Mouse (Mus musculus): Measurements from ENCODE around the gene Hoxc6. TPM values are rescaled to one million over a fixed set of nuclear protein-coding genes. Genes with fewer than 3 reads are reported as not detected.

The Hoxc6 gene
- polyA plus RNA-seq, 1 experiment from 2014 or later, result 0.17 TPM

DNA sequence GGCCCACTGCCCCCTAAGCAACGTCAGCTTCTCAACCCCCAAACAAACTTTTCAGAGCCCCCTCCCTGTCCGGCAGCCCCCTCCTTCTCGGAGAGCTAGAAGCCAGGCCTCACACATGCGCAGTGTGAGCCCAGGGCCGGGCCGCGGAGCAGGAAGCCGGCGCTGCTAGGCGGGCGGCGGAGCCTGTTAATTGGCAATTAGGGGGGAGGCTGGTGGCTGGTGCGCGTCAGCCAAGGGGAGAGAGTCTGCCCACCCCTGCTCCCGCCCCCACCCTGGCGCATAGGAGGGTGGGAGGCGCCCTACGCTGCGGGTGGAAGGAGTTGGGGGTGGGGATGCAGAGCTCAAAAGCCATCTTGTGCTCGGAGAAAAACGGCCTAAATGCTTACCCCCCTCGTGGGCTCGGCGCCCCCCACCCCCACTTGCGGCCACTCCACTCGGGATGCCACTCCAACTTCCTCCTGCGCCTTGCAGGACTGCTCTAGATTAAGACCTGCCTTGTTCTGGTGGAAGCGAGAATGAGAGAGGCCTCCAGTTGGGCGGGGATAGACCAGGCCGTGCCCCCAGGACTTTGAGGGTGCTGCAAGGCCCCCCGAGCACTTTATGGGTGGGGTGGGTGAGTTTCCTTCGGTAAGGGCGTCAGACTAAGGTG, 1.2 kb downstream of the Hoxc6 start:
- WGBS, result 0% methylated on average over 32 of the region's 33 CpGs
- Histone ChIP-seq H3K36me3 (replicated peaks; ENCODE audit: control insufficient read depth, insufficient read depth, low read depth, low read length) (no peaks in the 10 kb centered on the region), H3K4me3 (ENCODE audit: low read depth, low read length) (peak overlapping the region; percentile 23), H3K9ac (replicated peaks; ENCODE audit: low read length) (no peak overlapping the region), H3K27me3 (ENCODE audit: control insufficient read depth, insufficient read depth, low read length) (peaks cover 98% of the 10 kb centered on the region), H3K9me3 (replicated peaks; ENCODE audit: control insufficient read depth, low read length) (no peaks in the 10 kb centered on the region), H3K27ac (replicated peaks; ENCODE audit: low read depth, low read length) (no peak overlapping the region), H3K4me1 (ENCODE audit: control insufficient read depth, insufficient read depth, low read length) (peaks cover 8% of the 10 kb centered on the region), H3K4me2 (ENCODE audit: low read depth, low read length) (peak overlapping the region; percentile 60)
- DNase-seq (ENCODE audit: low spot score), result no peak
- ATAC-seq (replicated peaks; ENCODE audit: insufficient number of reproducible peaks, low FRiP score, low TSS enrichment, low read depth), result peak; percentile 46; the same call in 1 of the 2 replicates

GRCm38 (mm10) chr15:102999955-103000354, 1.9 kb downstream of the Hoxc6 start:
- no peak overlapping the region for H3K27ac ChIP-seq (replicated peaks; ENCODE audit: low read depth, low read length)
- DNase-seq (ENCODE audit: low spot score) (no peak), ATAC-seq (replicated peaks; ENCODE audit: insufficient number of reproducible peaks, low FRiP score, low TSS enrichment, low read depth) (no peak)
- WGBS, result 3% methylated on average over 11 of the region's 11 CpGs
- peaks cover 98% of the 10 kb centered on the region for H3K27me3 ChIP-seq (ENCODE audit: control insufficient read depth, insufficient read depth, low read length)
- no peak overlapping the region for H3K9ac ChIP-seq (replicated peaks; ENCODE audit: low read length)
- H3K4me1 ChIP-seq (ENCODE audit: control insufficient read depth, insufficient read depth, low read length), result peaks cover 8% of the 10 kb centered on the region
- no peaks in the 10 kb centered on the region for H3K36me3 ChIP-seq (replicated peaks; ENCODE audit: control insufficient read depth, insufficient read depth, low read depth, low read length)
- no peak overlapping the region for H3K4me2 ChIP-seq (ENCODE audit: low read depth, low read length)
- no peaks in the 10 kb centered on the region for H3K9me3 ChIP-seq (replicated peaks; ENCODE audit: control insufficient read depth, low read length)
- no peak overlapping the region for H3K4me3 ChIP-seq (ENCODE audit: low read depth, low read length)

GRCm38 (mm10) chr15:103000501-103000901, 2.4 kb downstream of the Hoxc6 start:
- no peaks in the 10 kb centered on the region for H3K36me3 ChIP-seq (replicated peaks; ENCODE audit: control insufficient read depth, insufficient read depth, low read depth, low read length)
- ATAC-seq (replicated peaks; ENCODE audit: insufficient number of reproducible peaks, low FRiP score, low TSS enrichment, low read depth) (no peak), DNase-seq (ENCODE audit: low spot score) (no peak)
- H3K9me3 ChIP-seq (replicated peaks; ENCODE audit: control insufficient read depth, low read length), result no peaks in the 10 kb centered on the region
- H3K27me3 ChIP-seq (ENCODE audit: control insufficient read depth, insufficient read depth, low read length), result peaks cover 98% of the 10 kb centered on the region
- H3K4me3 ChIP-seq (ENCODE audit: low read depth, low read length), result no peak overlapping the region
- under 1% methylated on average over 24 of the region's 24 CpGs for WGBS
- H3K4me2 ChIP-seq (ENCODE audit: low read depth, low read length), result no peak overlapping the region
- peaks cover 8% of the 10 kb centered on the region for H3K4me1 ChIP-seq (ENCODE audit: control insufficient read depth, insufficient read depth, low read length)
- H3K27ac ChIP-seq (replicated peaks; ENCODE audit: low read depth, low read length), result no peak overlapping the region
- H3K9ac ChIP-seq (replicated peaks; ENCODE audit: low read length), result no peak overlapping the region

- H3K36me3 ChIP-seq (replicated peaks; ENCODE audit: control insufficient read depth, insufficient read depth, low read depth, low read length), result no peaks in the 10 kb centered on the region
- H3K4me2 ChIP-seq (ENCODE audit: low read depth, low read length), result no peak overlapping the region
- peaks cover 97% of the 10 kb centered on the region for H3K27me3 ChIP-seq (ENCODE audit: control insufficient read depth, insufficient read depth, low read length)
- WGBS, result 7% methylated on average over 2 of the region's 2 CpGs
- no peak overlapping the region for H3K27ac ChIP-seq (replicated peaks; ENCODE audit: low read depth, low read length)
- ATAC-seq (replicated peaks; ENCODE audit: insufficient number of reproducible peaks, low FRiP score, low TSS enrichment, low read depth) (no peak), DNase-seq (ENCODE audit: low spot score) (no peak)
- peaks cover 8% of the 10 kb centered on the region for H3K4me1 ChIP-seq (ENCODE audit: control insufficient read depth, insufficient read depth, low read length)
- H3K9me3 ChIP-seq (replicated peaks; ENCODE audit: control insufficient read depth, low read length), result no peaks in the 10 kb centered on the region
- H3K9ac ChIP-seq (replicated peaks; ENCODE audit: low read length), result no peak overlapping the region
- no peak overlapping the region for H3K4me3 ChIP-seq (ENCODE audit: low read depth, low read length)
Measured at GRCm38 (mm10) chr15:103001370-103001769, 3.3 kb downstream of the Hoxc6 start.

DNA sequence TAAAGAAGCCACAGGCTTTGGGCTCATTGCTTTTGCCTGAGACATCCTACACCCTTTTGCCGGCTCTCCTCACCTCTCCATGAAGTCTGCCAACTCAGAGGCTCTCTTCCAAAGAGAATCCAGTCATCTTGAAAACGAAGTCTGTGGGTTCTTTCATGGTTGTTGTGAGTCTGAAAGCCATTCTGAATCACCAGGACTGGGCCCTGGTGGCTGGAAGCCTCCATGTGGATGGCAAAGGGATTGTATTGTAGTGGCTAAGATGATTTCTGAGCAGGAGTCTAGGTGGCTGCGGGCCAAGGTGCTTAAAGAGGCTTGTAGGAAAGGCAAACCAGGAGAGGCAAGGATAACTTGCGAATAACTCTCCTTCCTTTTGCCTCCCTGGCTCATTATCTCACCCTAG, 4.1 kb downstream of the Hoxc6 start:
- ATAC-seq (replicated peaks; ENCODE audit: insufficient number of reproducible peaks, low FRiP score, low TSS enrichment, low read depth), result no peak
- peaks cover 8% of the 10 kb centered on the region for H3K4me1 ChIP-seq (ENCODE audit: control insufficient read depth, insufficient read depth, low read length)
- no peaks in the 10 kb centered on the region for H3K36me3 ChIP-seq (replicated peaks; ENCODE audit: control insufficient read depth, insufficient read depth, low read depth, low read length)
- no peak for DNase-seq (ENCODE audit: low spot score)
- peaks cover 98% of the 10 kb centered on the region for H3K27me3 ChIP-seq (ENCODE audit: control insufficient read depth, insufficient read depth, low read length)
- H3K4me2 ChIP-seq (ENCODE audit: low read depth, low read length), result no peak overlapping the region
- H3K9ac ChIP-seq (replicated peaks; ENCODE audit: low read length), result no peak overlapping the region
- H3K4me3 ChIP-seq (ENCODE audit: low read depth, low read length), result no peak overlapping the region
- no peak overlapping the region for H3K27ac ChIP-seq (replicated peaks; ENCODE audit: low read depth, low read length)
- no peaks in the 10 kb centered on the region for H3K9me3 ChIP-seq (replicated peaks; ENCODE audit: control insufficient read depth, low read length)
- 2% methylated on average over 4 of the region's 4 CpGs for WGBS

- Histone ChIP-seq H3K4me1 (ENCODE audit: control insufficient read depth, insufficient read depth, low read length) (peaks cover 8% of the 10 kb centered on the region), H3K27me3 (ENCODE audit: control insufficient read depth, insufficient read depth, low read length) (peaks cover 97% of the 10 kb centered on the region), H3K27ac (replicated peaks; ENCODE audit: low read depth, low read length) (no peak overlapping the region), H3K4me3 (ENCODE audit: low read depth, low read length) (no peak overlapping the region), H3K36me3 (replicated peaks; ENCODE audit: control insufficient read depth, insufficient read depth, low read depth, low read length) (no peaks in the 10 kb centered on the region), H3K9ac (replicated peaks; ENCODE audit: low read length) (no peak overlapping the region), H3K9me3 (replicated peaks; ENCODE audit: control insufficient read depth, low read length) (no peaks in the 10 kb centered on the region), H3K4me2 (ENCODE audit: low read depth, low read length) (no peak overlapping the region)
- ATAC-seq (replicated peaks; ENCODE audit: insufficient number of reproducible peaks, low FRiP score, low TSS enrichment, low read depth), result no peak
- whole genome bisulfite sequencing, result 2% methylated on average over 13 of the region's 13 CpGs
- no peak for DNase-seq (ENCODE audit: low spot score)
Measured at GRCm38 (mm10) chr15:103002821-103003448, 4.9 kb downstream of the Hoxc6 start.

DNA sequence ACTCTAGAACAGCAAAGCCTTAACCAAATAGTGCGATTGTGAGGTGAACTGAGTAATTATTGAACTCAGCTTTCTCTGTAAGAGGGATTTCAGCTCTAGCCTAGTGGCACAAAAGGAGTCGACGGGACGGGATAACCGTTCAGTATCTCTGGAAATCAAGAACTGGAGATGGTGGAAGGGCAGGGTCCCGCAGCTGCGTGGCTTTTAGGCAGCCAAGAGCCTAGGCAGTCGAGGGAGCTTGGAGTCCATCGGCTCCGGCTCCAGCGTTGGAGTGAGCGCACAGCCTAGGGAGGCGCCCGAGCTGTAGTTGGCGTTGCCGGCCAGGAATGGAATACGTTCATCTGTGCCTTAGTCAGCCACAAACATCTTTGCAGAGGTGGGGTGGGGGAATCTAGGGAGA, 7.3 kb downstream of the Hoxc6 start:
- Histone ChIP-seq H3K36me3 (replicated peaks; ENCODE audit: control insufficient read depth, insufficient read depth, low read depth, low read length) (no peaks in the 10 kb centered on the region), H3K4me3 (ENCODE audit: low read depth, low read length) (no peak overlapping the region), H3K9me3 (replicated peaks; ENCODE audit: control insufficient read depth, low read length) (no peaks in the 10 kb centered on the region), H3K4me2 (ENCODE audit: low read depth, low read length) (no peak overlapping the region), H3K4me1 (ENCODE audit: control insufficient read depth, insufficient read depth, low read length) (no peaks in the 10 kb centered on the region), H3K9ac (replicated peaks; ENCODE audit: low read length) (no peak overlapping the region), H3K27me3 (ENCODE audit: control insufficient read depth, insufficient read depth, low read length) (peaks cover 97% of the 10 kb centered on the region), H3K27ac (replicated peaks; ENCODE audit: low read depth, low read length) (no peak overlapping the region)
- ATAC-seq (replicated peaks; ENCODE audit: insufficient number of reproducible peaks, low FRiP score, low TSS enrichment, low read depth) (no peak), DNase-seq (ENCODE audit: low spot score) (no peak)
- under 1% methylated on average over 17 of the region's 17 CpGs for WGBS

- Histone ChIP-seq H3K36me3 (replicated peaks; ENCODE audit: control insufficient read depth, insufficient read depth, low read depth, low read length) (no peaks in the 10 kb centered on the region), H3K27me3 (ENCODE audit: control insufficient read depth, insufficient read depth, low read length) (peaks cover 97% of the 10 kb centered on the region), H3K9ac (replicated peaks; ENCODE audit: low read length) (no peak overlapping the region), H3K27ac (replicated peaks; ENCODE audit: low read depth, low read length) (no peak overlapping the region), H3K4me3 (ENCODE audit: low read depth, low read length) (no peak overlapping the region), H3K9me3 (replicated peaks; ENCODE audit: control insufficient read depth, low read length) (no peaks in the 10 kb centered on the region), H3K4me2 (ENCODE audit: low read depth, low read length) (no peak overlapping the region), H3K4me1 (ENCODE audit: control insufficient read depth, insufficient read depth, low read length) (no peaks in the 10 kb centered on the region)
- DNase-seq (ENCODE audit: low spot score) (no peak), ATAC-seq (replicated peaks; ENCODE audit: insufficient number of reproducible peaks, low FRiP score, low TSS enrichment, low read depth) (no peak)
- 2% methylated on average over 5 of the region's 5 CpGs for WGBS
Measured at GRCm38 (mm10) chr15:103005797-103006196, 7.7 kb downstream of the Hoxc6 start.
